Mouse (Mus musculus) lung, embryonic 14.5 days (tissue): ENCODE measurements around the gene 1700113H08Rik. TPM values are rescaled to one million over a fixed set of nuclear protein-coding genes. Genes with fewer than 3 reads are reported as not detected.

ENCODE experiments used
- ATAC-seq: fragments of 200-750 bp; cut with Nextera tagmentation; 2 replicates; pipeline ENCODE4 v1.8.0; 2017; ENCODE audit warnings: mild to moderate bottlenecking, moderate TSS enrichment, moderate library complexity; ENCODE audit not compliant: insufficient read depth
- DNase-seq: peaks from one replicate; pipeline ENCODE4 v3.0.0-alpha.2; 2015
- H3K27ac ChIP-seq: fragments of 300-500 bp; sonication (generic); 2 replicates; pipeline ENCODE4 v1.5.1; 2014; ENCODE audit warnings: low read depth, mild to moderate bottlenecking, moderate library complexity
- H3K27me3 ChIP-seq: fragments of 300-500 bp; sonication (generic); 2 replicates; pipeline ENCODE4 v1.6.1; 2014; ENCODE audit warnings: low read length, control low read depth; ENCODE audit not compliant: insufficient read depth
- H3K36me3 ChIP-seq: fragments of 300-500 bp; sonication (generic); 2 replicates; pipeline ENCODE4 v1.6.1; 2014; ENCODE audit warnings: control low read depth; ENCODE audit not compliant: insufficient read depth
- H3K4me1 ChIP-seq: fragments of 300-500 bp; sonication (generic); 2 replicates; pipeline ENCODE4 v1.6.1; 2014; ENCODE audit warnings: antibody characterized with exemption, control low read depth; ENCODE audit not compliant: insufficient read depth
- H3K4me2 ChIP-seq: fragments of 300-500 bp; sonication (generic); 2 replicates; pipeline ENCODE4 v1.6.1; 2014; ENCODE audit warnings: mild to moderate bottlenecking
- H3K4me3 ChIP-seq: fragments of 300-500 bp; sonication (generic); 2 replicates; pipeline ENCODE4 v1.5.1; 2014; ENCODE audit warnings: low read depth, low read length
- H3K9ac ChIP-seq: fragments of 300-500 bp; sonication (generic); 2 replicates; pipeline ENCODE4 v1.6.1; 2014
- H3K9me3 ChIP-seq: fragments of 300-500 bp; sonication (generic); 2 replicates; pipeline ENCODE4 v1.6.1; 2016; ENCODE audit warnings: low read depth, low read length, control low read depth
- CTCF ChIP-seq: IDR thresholded peaks from 2 replicates; pipeline ENCODE4 v1.5.1; 2016; ENCODE audit warnings: antibody characterized with exemption, low read depth
- WGBS: fragments of 180-500 bp; shearing (Covaris S2); extraction: QIAGEN DNeasy Blood & Tissue Kit; methylation state at CpG from one replicate; pipeline ENCODE4 v1.1.7; 2014; 5-methylcytosine and 5-hydroxymethylcytosine counted together
- polyA plus RNA-seq: library from polyadenylated mRNA; unstranded; fragments of >200 nt; fragmentation: Nextera tagmentation; extraction: Ambion mirVana; gene quantifications from 2 replicates; pipeline ENCODE4 v1.2.1, GENCODE M21; 2014

The 1700113H08Rik gene
- polyA plus RNA-seq, 1 experiment from 2014 or later, result not detected

DNA sequence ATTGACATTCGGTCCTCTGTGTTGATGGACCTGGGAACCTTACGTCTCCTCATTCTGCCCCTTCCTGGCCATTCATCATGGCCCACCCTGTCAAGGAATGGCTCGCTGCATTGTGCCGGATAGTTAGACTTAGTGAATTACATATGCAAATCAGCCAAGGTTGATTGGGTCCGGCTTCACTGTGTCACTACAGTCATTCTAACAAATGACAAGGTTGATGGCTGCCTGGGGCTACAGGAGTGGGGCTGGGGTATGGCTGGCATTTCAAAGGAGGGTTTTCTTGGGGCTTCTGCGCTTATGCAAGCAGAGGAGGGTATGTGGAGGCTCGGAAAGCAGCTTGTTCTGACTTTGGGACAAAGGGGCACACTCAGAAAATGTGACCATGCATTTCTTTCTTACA is 16.6 kb upstream of the 1700113H08Rik start:
- WGBS, result 85% methylated on average over 7 of the region's 7 CpGs
- TF ChIP-seq CTCF, result no peak
- no peak overlapping the region for H3K9ac ChIP-seq
- no peak for DNase-seq
- no peaks in the 10 kb centered on the region for H3K4me1 ChIP-seq
- no peak overlapping the region for H3K4me2 ChIP-seq
- H3K9me3 ChIP-seq, result no peaks in the 10 kb centered on the region
- H3K4me3 ChIP-seq, result no peak overlapping the region
- H3K36me3 ChIP-seq, result no peaks in the 10 kb centered on the region
- H3K27ac ChIP-seq, result no peak overlapping the region
- H3K27me3 ChIP-seq, result no peaks in the 10 kb centered on the region
- ATAC-seq, result no peak

- no peak overlapping the region for H3K4me3 ChIP-seq
- H3K9ac ChIP-seq, result no peak overlapping the region
- no peak for DNase-seq
- no peak for TF ChIP-seq CTCF
- 39% methylated on average over 3 of the region's 3 CpGs for WGBS
- no peaks in the 10 kb centered on the region for H3K27me3 ChIP-seq
- H3K4me1 ChIP-seq, result no peaks in the 10 kb centered on the region
- no peak overlapping the region for H3K27ac ChIP-seq
- ATAC-seq, result no peak
- H3K4me2 ChIP-seq, result no peak overlapping the region
- H3K9me3 ChIP-seq, result no peaks in the 10 kb centered on the region
- H3K36me3 ChIP-seq, result no peaks in the 10 kb centered on the region
Observed at GRCm38 (mm10) chr10:87045273-87045672, 12.6 kb upstream of the 1700113H08Rik start.

DNA sequence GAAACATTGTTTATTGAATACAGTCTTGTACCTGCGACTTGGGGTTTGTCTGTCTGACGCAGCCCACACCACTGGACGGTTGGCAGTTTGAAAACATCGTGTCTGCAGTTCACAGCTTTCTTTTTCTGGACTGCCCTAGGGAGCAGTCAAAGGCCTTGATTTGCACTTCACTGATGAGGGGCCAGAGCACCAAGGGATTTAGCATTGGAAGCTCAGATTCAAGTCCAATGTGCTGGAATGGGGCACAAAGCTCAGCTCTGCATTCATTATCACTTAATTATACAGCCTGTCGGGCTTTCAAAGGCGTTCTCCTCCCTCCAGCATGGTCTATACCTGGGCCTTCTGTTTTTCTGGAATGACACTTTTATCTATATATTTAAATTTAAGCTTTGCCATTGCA is 11.4 kb upstream of the 1700113H08Rik start:
- Histone ChIP-seq H3K36me3 (no peaks in the 10 kb centered on the region), H3K4me1 (no peaks in the 10 kb centered on the region), H3K4me2 (no peak overlapping the region), H3K4me3 (no peak overlapping the region), H3K9me3 (no peaks in the 10 kb centered on the region), H3K27ac (no peak overlapping the region), H3K9ac (no peak overlapping the region), H3K27me3 (no peaks in the 10 kb centered on the region)
- no peak for TF ChIP-seq CTCF
- DNase-seq (no peak), ATAC-seq (no peak)
- WGBS, result 32% methylated on average over 6 of the region's 6 CpGs

DNA sequence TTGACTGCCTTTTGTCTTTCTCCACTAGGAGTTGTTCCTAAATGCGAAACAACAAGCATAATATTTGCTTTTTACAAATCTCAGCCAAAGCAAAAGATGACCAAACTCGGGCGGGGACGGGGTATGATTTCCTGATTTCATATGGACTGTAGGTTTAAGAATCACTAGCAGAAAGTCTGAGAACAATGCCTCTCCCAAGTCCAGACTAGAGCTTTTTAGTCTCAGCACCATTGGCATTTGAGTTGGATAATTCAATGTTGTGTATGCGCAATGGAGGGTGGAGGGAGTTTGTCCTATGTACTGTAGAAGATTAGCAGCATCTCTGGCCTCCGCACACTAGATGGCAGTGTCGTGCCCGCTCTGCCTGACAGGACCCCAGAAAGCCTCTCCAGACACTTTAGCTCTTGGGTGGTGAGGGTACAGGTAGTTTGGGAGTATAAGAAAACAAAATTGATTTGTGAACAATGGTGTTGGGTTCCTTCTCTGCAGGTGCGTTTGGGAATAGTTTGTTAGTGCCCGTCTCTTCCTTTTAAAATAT is 10.8 kb upstream of the 1700113H08Rik start:
- Histone ChIP-seq H3K9me3 (no peaks in the 10 kb centered on the region), H3K4me1 (no peaks in the 10 kb centered on the region), H3K4me3 (no peak overlapping the region), H3K27ac (no peak overlapping the region), H3K4me2 (no peak overlapping the region), H3K9ac (no peak overlapping the region), H3K27me3 (no peaks in the 10 kb centered on the region), H3K36me3 (no peaks in the 10 kb centered on the region)
- ATAC-seq (no peak), DNase-seq (peak; percentile 6)
- peak; percentile 15; the same call in 1 of the 2 replicates for TF ChIP-seq CTCF
- WGBS, result 79% methylated on average over 10 of the region's 10 CpGs

GRCm38 (mm10) chr10:87049179-87049578 is 8.7 kb upstream of the 1700113H08Rik start:
- 74% methylated on average over 3 of the region's 3 CpGs for WGBS
- Histone ChIP-seq H3K27me3 (no peaks in the 10 kb centered on the region), H3K9me3 (no peaks in the 10 kb centered on the region), H3K9ac (no peak overlapping the region), H3K4me2 (no peak overlapping the region), H3K4me3 (no peak overlapping the region), H3K27ac (no peak overlapping the region), H3K4me1 (no peaks in the 10 kb centered on the region), H3K36me3 (no peaks in the 10 kb centered on the region)
- ATAC-seq (no peak), DNase-seq (no peak)
- no peak for TF ChIP-seq CTCF

DNA sequence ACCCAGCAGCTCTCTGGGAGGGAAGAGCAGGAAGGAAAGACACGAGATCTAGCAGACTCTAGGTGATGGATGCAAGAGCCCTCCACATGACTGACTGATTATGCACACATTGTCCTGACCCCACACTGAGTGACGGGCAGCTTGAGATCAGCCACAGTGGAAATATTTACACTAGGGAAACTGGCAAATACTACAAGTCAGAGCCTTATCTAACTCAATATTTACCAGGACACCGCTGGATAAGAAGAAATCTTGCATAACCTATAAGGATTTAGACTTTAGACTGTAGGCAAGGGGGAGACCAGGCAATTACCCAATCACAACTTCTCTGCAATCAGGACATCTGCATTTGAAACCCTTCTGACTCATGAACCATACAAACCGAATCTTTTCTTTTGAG is 6.1 kb upstream of the 1700113H08Rik start:
- peak; percentile 0 for DNase-seq
- 25% methylated on average over 4 of the region's 4 CpGs for WGBS
- Histone ChIP-seq H3K27ac (no peak overlapping the region), H3K36me3 (no peaks in the 10 kb centered on the region), H3K27me3 (no peaks in the 10 kb centered on the region), H3K4me1 (no peaks in the 10 kb centered on the region), H3K9ac (no peak overlapping the region), H3K4me3 (no peak overlapping the region), H3K4me2 (no peak overlapping the region), H3K9me3 (no peaks in the 10 kb centered on the region)
- no peak for TF ChIP-seq CTCF
- ATAC-seq, result no peak; the same call in 1 of the 2 replicates

- ATAC-seq (peak; percentile 96), DNase-seq (peak; percentile 65)
- Histone ChIP-seq H3K9me3 (no peaks in the 10 kb centered on the region), H3K4me2 (peak overlapping the region; percentile 84), H3K4me1 (no peaks in the 10 kb centered on the region), H3K36me3 (no peaks in the 10 kb centered on the region), H3K27ac (no peak overlapping the region), H3K9ac (peak overlapping the region; percentile 49), H3K4me3 (peak overlapping the region; percentile 43), H3K27me3 (no peaks in the 10 kb centered on the region)
- WGBS, result under 1% methylated on average over 33 of the region's 34 CpGs
- no peak for TF ChIP-seq CTCF
Observed at GRCm38 (mm10) chr10:87058251-87058925, 543 bp downstream of the 1700113H08Rik start.
